Mouse (Mus musculus) hindlimb bud, embryonic 11.5 days (tissue): ENCODE results near the gene Med13l.
"Not testable (repeated sequence)": the region's sequence is repeated elsewhere in the genome, so short reads cannot be mapped to it uniquely, and the experiment has no call there.

ENCODE experiments used
- DNase-seq: peaks from one replicate; pipeline ENCODE4 v3.0.0-alpha.2; 2012; ENCODE audit warnings: low read depth, low spot score; ENCODE audit errors: extremely low spot score

Med13l gene

DNA sequence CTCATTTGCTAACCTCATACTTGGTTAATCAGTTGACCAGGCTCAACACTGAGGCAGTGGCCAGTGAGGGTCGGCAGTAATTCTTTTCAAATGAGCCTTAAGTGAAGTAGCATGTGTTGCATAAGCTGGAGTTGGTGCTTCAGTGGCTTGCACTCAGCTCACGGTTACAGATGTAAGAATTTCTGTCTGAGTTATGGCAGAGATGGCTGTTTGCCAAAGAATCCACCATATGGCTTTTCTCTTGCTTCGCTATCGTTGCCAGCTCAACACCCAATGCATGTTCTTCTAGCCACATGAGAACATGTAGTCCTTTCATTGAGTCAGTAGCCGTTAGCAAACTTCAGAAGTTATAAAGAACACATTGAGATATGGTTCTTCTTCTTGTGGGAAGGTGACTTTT lies 63.3 kb downstream of the Med13l start:
- DNase-seq: no peak

DNA sequence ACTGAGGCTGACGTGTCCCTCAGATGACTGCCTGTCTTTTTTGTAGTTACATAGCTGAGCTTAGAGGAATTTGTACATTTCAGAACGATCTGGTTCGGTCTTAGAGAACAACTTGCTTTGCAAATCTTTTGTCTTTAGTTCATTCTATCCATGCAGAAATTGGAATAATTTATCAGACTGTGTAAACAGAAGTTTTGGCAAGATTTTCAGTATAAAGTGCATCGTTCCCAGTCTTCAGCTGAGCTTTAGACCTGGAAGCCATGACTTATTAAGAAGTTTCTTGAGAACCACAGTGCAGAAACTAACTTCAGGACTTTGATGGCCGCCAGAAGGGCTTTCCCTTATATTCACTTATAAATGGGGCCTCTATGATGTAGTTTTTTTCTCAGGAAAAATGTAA lies 67.2 kb downstream of the Med13l start:
- DNase-seq: no peak

- DNase-seq: no peak
These were observed 67.7 kb downstream of the Med13l start for GRCm38 (mm10) chr5:118628211-118628610.

DNA sequence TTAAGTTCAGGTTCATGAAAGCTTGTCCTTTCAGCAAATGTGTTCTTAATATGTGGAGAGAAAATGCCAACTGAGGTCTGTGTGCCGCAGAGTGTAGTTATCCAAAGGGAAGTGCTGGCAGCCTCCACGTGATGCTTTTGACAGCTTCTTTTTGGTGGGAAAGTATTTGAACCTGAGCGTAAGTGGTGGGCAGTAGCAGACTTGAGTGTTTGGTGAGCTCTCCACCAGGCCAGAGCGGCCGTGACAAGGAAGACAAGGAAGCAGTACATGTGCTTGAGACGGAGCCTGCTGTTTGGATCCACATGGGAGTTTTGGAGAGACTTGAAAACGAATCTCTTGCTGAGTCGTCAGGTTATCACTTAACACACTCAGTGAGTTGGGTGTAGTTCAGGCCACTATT lies 71.9 kb downstream of the Med13l start:
- DNase-seq: no peak

- no peak for DNase-seq
These were observed 72.6 kb downstream of the Med13l start for GRCm38 (mm10) chr5:118633106-118633505.

- no peak for DNase-seq
These were observed 75.2 kb downstream of the Med13l start for GRCm38 (mm10) chr5:118635476-118636187.

DNA sequence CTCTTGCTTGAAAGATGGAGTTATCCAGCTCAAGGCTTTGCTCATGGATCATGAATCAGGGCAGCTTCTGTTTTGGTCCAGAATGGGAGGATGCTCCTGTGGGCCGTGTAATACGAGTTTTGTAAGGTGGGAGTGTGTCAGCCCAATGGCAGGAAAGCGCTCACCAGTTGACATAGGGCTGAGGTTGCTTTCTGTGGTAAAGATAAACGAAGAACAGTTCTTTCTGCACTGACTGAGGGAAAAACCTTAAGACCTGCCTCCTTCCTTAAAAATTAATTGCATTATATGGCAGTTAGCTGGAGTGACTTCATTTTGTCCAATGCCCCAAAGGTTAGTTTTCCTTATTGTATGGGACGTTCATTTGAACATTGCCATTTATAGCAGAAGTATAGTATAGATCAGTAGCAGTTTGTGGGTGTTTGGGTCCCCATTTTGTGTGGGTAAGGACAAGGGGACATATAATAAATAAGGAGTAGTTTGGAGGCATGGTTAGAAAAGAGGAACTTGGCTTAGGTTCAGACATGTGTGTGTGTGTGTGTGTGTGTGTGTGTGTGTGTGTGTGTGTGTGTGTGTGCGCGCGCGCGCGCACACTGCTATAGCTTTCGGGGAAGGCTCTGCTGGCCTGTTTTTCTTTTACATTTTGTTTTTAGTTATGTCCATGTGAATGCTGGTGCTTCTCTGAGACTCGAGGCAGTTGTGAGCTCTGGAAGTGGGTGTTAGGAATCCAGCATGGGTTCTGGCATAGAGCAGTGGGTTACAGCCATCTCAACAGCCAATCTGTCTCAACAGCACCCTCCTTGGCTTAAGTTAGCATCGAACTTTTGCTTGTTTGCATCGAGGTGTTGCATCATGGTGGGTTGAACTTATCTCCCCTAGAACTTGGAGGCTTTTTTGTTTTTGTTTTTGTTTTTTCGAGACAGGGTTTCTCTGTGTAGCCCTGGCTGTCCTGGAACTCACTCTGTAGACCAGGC lies 76.2 kb downstream of the Med13l start:
- no peak for DNase-seq

- DNase-seq: no peak
These were observed 77.5 kb downstream of the Med13l start for GRCm38 (mm10) chr5:118637931-118638330.

GRCm38 (mm10) chr5:118638534-118639109 lies 78.1 kb downstream of the Med13l start:
- DNase-seq: no peak

DNA sequence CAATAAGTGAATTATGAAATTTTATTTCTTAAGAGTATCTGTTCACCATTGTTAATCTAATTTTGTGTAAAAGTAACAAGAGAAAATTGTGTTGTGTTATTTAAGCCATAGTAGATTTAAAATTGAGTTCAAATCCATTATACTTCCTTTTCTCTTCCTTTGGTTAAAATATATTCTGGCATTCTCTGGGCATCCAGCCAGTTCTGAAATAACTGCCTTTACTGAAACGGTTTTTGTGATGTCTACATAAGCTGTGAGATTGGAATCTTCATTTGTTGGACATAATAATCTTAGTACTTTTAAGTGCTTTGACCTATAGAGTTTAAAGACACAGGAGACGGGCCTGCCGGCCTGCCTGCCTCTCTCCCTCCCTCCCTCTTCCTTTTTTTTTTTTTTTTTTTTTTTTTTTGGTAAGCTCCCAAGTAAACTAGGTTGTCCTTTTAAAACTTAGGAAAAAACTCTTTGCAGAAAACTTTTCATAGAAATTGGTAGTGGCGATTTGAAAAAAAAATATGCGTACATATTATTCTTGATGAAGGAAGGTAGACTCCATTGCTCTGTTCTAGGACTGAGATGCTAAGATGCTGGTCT lies 78.7 kb downstream of the Med13l start:
- DNase-seq: no peak

- no peak for DNase-seq
These were observed 83.6 kb downstream of the Med13l start for GRCm38 (mm10) chr5:118644041-118644440.

GRCm38 (mm10) chr5:118644511-118644910 lies 84.0 kb downstream of the Med13l start:
- DNase-seq: no peak

DNA sequence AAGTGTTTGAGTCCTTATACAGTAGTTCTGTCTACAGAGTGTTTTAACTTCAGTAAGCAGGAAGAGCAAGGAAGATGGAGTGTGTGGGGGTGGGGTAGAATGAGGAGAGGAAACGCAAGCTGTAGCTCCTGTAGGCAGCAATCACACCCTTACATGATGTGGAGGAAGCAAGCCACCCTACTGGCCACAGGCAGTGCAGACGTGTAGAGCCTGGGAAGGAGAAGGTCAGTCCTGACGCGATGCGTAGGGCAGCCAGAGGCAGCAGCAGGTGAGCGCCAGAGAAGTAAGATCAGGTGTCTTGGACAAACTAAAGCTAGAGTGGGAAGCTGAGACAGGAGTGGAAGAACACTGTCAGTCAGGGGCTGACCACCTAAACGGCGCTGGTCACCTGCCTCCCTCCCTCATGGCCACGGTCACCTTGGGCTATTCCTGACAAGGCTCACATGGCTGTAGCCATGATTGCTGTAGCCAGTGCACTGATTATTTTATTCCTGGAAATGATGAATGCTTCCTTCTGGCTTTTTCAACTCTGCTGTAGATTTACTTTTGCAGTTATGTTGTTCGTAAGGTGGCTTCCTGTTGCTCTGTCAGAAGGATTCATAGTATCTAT lies 84.8 kb downstream of the Med13l start:
- no peak for DNase-seq

DNA sequence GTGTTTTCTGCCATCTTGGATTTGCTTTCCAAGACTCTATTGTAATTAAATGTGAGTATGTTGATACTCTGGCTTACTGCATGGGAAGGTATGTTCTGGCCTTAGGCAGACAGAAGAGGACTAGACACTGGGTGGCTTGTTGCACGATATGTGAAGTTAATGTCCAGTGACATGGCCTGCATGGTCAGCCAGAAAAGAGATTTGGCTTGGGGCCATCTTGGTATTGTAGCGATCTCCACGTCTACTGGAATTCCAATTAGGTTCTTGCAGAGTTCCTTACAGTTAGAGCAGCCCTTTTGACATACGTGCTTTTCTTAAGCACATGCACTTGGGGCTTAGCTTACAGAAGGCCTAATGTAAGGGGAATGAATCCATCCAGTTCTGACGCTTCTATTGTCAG lies 86.4 kb downstream of the Med13l start:
- no peak for DNase-seq

- DNase-seq: no peak
These were observed 86.9 kb downstream of the Med13l start for GRCm38 (mm10) chr5:118647384-118647783.

DNA sequence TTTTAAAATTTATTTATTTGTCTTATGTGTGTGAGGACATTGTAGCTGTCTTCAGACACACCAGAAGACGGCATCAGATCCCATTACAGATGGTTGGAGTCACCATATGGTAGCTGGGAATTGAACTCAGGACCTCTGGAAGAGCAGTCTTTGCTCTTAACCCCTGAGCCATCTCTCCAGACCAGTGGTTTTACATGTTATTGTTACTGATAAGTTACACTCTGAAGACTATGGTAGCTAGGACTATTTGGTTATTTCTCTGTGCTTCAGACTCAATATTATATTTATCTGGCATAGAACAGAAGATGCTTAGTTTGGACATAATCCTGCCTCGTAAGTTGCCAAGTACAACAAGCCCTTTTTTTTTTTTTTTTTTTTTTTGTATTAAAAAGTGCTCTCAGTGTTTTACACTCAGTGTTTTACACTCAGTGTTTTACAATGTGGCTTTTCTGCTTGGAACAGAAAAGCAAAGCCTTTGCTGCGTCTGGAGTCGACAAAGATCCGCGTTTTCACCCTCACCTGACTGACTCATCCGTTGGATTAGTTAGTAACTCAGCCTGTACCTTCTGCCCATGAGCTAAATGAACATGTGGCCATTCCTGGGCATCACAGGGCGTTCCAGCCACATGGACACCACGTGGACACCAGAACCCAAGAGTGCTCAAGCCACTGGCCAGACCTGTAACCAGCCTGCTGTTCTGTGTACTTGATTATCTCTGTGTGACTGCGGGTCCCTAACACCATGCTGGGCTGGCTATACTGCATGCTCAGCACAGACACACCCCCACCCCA lies 88.9 kb downstream of the Med13l start:
- DNase-seq: no peak

GRCm38 (mm10) chr5:118650007-118650548 lies 89.6 kb downstream of the Med13l start:
- DNase-seq: no peak

DNA sequence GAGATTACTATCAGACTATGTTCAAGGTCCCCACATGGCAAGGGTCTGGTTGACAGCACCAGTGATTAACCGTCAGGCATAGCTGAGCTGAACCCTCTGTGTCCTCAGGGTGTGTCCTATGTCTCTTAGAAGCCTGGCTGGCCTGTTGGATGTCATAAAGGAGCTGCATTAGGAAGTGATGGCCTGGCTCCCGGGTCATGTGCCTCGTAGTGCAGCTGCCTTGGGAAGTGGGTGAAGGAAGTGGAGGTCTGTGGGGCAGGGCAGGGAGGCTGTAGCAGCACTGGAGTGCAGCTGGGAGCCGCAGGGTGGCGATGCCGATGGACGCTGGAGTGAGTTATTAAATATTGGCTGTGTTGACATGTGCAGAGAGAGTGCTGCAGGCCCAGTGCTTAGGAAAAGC lies 90.3 kb downstream of the Med13l start:
- no peak for DNase-seq

DNA sequence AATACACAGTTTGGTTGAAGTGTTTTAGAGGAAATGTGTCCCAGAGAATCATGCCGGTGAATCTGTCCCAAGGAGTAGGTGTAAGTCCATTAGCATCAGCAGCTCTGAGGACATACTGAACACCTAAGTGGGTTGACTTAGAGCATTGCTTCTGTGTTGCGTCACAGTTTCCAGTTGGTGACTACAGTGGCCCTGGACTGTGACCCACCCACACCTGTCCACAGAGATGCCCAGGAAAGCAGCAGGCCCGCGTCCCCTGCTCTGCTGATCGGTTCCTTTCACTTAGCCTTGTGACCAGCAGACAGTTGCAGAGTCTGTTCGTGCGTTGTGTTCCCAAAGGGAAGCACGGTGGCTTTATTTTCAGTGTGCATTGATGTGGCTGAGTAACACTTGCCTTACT lies 92.1 kb downstream of the Med13l start:
- DNase-seq: no peak

DNA sequence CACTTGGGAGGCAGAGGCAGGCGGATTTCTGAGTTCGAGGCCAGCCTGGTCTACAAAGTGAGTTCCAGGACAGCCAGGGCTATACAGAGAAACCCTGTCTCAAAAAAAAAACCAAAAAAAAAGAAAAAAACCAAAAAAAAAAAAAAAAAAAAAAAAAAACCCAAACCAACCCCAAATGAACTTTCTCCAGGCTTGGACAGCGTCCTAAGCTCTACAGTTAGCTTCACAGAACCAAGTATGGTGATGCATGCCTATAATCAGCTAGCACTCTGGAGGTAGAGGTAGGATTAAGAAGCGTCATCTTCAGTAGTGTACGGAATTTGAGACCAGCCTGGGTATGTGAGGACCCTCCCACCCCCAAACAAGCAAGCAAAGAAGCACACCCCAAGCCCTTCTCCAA lies 92.6 kb downstream of the Med13l start:
- DNase-seq: not testable (repeated sequence)
